Mouse (Mus musculus) cerebellum, adult 18-20 months (tissue): ENCODE measurements around the gene Vmn2r108.
"Not testable (repeated sequence)": the region's sequence is repeated elsewhere in the genome, so short reads cannot be mapped to it uniquely, and the experiment has no call there.

ENCODE experiments used
- DNase-seq, 2 experiments: peaks; one replicate each; pipeline ENCODE4 v3.0.0; 2021

Gene Vmn2r108

DNA sequence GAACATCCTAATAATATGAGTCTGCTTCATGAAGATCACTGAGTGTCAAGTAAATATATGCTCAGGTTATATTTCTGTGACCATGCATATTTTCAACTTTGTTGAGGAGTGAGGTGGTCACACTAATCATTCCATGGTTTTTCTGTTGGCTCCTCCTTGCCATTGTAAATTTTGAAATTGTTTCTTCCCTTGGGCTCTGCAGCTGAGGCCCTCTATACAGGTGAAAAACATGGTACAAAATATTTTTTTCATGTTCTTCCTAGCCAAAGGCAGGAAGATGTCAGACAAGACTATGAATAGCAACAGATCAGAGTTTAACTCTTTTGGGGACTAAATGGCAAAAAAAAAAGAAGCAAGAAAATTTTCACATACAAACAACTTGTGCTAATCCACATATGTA, at the start of gene Vmn2r108:
Gene Vmn2r108, minus strand, starts transcription at position 101 of the 400 bp plus-strand sequence.
- no peak for DNase-seq

DNA sequence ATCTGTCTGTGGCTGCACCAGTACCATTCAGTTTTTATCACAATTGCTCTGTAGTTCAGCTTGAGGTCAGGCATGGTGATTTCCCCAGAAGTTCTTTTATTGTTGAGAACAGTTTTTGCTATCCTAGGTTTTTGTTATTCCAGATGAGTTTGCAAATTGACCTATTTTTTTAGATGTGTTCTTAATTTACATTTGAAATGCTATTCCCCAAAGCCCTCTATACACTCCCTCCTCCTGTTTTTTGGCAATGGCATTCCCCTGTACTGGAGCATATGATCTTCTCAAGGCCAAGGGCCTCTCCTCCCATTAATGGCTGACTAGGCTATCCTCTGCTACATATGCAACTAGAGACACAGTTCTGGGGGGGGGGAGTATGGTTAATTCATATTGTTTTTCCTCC, 27.1 kb upstream of the Vmn2r108 start:
- not testable (repeated sequence) for DNase-seq

DNA sequence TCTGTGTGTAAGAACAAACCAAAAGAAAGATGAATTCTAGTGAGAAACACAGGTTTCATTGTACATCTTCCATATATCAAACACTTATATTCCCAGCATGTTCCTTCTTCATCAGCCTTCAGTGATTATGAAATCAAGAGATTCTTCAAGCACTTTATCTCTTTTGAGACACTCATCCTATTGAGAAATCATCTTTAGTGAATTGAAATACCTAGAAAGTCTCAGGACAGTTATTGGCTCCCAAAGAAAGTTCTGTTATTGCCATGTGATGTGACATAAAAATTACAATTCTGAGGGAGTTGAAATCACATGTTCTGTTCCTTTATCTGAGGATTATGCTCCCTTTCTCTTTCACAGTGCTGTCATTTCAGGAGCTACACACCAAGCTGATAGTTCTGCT, 16.7 kb upstream of the Vmn2r108 start, which contains the start of gene Vmn1r225:
Gene Vmn1r225, plus strand, starts transcription at position 301 of the 400 bp plus-strand sequence.
- DNase-seq: no peak

DNA sequence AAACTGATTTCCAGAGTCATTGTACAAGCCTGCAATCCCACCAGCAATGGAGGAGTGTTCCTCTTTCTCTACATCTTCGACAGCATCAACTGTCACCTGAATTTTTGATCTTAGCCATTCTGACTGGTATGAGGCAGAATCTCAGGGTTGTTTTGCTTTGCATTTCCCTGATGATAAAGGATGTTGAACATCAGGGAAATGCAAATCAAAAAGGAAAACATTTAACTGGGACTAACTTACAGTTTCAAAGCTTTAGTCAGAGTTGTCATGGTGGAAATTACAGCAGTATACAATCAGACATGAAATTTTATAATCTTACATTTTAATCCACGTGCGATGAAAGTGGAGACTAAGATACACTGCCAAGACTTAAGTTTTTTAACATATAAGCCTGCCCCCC, 7.8 kb downstream of the Vmn2r108 start:
- no peak for DNase-seq

DNA sequence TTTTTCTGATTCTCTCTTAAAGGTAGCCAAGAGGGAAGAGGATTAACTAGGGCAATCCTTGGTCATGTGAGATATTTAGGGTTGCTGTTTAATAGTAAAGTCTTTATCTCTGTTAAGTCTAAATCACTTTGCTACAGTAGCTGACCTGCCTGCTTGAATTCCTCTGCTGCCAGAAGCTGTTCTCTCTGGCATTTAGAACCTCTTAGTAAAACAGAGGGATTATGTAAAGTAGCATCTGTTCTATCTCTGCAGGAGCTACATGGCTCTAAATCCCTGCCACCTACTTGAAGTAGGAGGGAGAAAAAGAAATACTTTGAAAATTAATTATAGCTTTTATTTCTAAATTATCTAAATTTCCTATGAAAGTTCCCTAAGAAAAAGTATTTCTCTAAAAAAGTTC, 41.9 kb downstream of the Vmn2r108 start:
- DNase-seq: no peak

DNA sequence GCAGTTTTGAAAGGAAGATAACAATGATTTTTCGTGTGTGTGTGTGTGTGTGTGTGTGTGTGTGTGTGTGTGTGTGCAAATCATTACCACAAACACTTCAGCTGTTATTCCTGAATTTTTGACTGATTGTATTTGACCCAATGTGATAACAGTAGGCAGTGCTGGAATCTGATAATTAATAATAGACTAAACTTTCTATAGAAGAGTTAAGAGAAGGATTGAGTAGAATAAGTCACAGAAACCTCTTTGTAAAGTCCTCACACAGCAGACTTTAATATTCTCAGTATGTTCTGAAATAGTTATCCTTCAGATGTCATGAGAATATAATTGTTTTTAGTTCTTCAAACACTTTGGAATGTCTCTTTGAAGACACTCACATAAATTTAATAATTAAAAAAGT, 67.3 kb downstream of the Vmn2r108 start, which contains the start of gene Vmn1r224:
Gene Vmn1r224, plus strand, starts transcription at position 301 of the 400 bp plus-strand sequence.
- DNase-seq: no peak
